Mouse (Mus musculus): ENCODE results near the gene Mks1.

DNA sequence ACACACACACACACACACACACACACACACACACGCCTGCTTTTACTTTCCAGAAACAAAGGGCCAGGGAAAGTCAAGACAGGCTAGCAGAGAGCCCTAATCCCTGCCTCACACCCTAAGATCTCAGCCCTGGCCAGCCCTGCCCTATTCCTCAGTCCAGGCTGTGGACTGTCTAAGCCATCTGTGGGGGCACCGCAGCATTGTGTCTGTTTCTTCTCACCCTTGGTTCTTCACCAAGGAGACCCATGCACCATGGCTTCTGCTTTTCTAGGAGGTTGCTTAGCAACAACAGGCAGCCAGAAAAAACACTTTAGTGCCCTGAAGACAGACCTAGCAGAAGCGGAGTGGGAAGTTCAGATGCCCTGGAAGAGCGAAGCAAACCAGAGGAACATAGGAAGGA is 41.6 kb upstream of the Mks1 start:
- TF ChIP-seq CTCF (IDR thresholded peaks at IDR 0.05; ENCODE audit: extremely low read depth, insufficient read length, insufficient replicate concordance, low read depth, low read length) (no peak), POLR2A (IDR thresholded peaks at IDR 0.05; ENCODE audit: low read depth, low read length) (no peak)

Data from small intestine, adult 2 months (tissue).